37 mouse cellular contexts compared by ENCODE assay signal in the genomic region with DNA sequence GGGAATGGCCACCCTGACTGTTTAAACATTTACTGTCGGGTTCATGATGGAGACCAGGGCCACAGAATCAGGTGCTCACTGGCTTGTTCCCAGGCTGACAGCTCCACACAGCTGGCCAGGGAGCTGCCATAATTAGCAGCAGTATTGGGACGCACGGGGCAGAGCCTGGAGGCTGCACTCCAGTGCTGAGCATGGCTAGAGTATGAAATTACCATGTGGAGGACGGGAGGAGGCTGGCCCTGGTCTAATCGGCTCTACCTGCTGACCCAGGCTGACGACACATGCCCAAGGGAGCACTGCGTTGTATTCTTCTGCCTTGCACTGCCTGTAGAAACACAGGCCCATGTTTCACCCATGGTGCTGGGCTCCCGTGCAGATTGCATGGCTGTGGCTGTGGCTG. TPM values are rescaled to one million over a fixed set of nuclear protein-coding genes. Genes with fewer than 3 reads are reported as not detected.
"Had no signal": no experiment of that assay in that cellular context is flagged by ENCODE, and none has a peak within 500 bp of the region (broad histone marks: within the 10 kb centered on the region; RNA-seq: fewer than 3 reads in every experiment).

No protein-coding gene starts in this region.

- H3K4me3 ChIP-seq: heart, embryonic 10.5 days; heart, embryonic 12.5 days; heart, embryonic 13.5 days; heart, embryonic 15.5 days; hindbrain, embryonic 10.5 days; hindbrain, embryonic 12.5 days; hindbrain, embryonic 13.5 days; hindbrain, embryonic 15.5 days; intestine, embryonic 15.5 days; kidney, embryonic 15.5 days; layer of hippocampus, adult 2 months had no signal

- H3K27ac ChIP-seq: heart, embryonic 10.5 days; heart, embryonic 13.5 days; heart, embryonic 15.5 days; hindbrain, embryonic 10.5 days; hindbrain, embryonic 12.5 days; hindbrain, embryonic 13.5 days; hindbrain, embryonic 14.5 days; hindbrain, embryonic 15.5 days; hindbrain, postnatal 0 days; intestine, embryonic 15.5 days; kidney, embryonic 15.5 days; kidney, postnatal 0 days; layer of hippocampus, adult 2 months had no signal

- H3K4me1 ChIP-seq: heart, embryonic 12.5 days; heart, embryonic 13.5 days; heart, embryonic 15.5 days had no signal

- DNase-seq: heart, postnatal 10 days; heart, postnatal 14 days; heart, postnatal 36 days; kidney, adult 11 months; kidney, adult 18-20 months; kidney, adult 2 months; kidney, adult 8-10 months; kidney, adult 9 months; kidney, postnatal 10 days; kidney, postnatal 14 days; kidney, postnatal 25 days; kidney, postnatal 36 days; kidney, postnatal 4 days; layer of hippocampus, adult 9-11 months; layer of hippocampus, postnatal 36 days had no signal

- H3K36me3 ChIP-seq: heart, embryonic 10.5 days; heart, embryonic 12.5 days; heart, embryonic 13.5 days; heart, embryonic 15.5 days; hindbrain, embryonic 10.5 days; hindbrain, embryonic 12.5 days; hindbrain, embryonic 13.5 days; hindbrain, embryonic 15.5 days; intestine, embryonic 15.5 days; kidney, embryonic 15.5 days had no signal

- H3K9me3 ChIP-seq: heart, embryonic 10.5 days; heart, embryonic 12.5 days; heart, embryonic 13.5 days; heart, embryonic 15.5 days; hindbrain, embryonic 10.5 days; hindbrain, embryonic 12.5 days; hindbrain, embryonic 13.5 days; hindbrain, embryonic 15.5 days; intestine, embryonic 15.5 days; kidney, embryonic 15.5 days had no signal

- H3K27me3 ChIP-seq: hindbrain, embryonic 13.5 days; hindbrain, embryonic 15.5 days had no signal

- H3K9ac ChIP-seq: heart, embryonic 12.5 days; heart, embryonic 13.5 days; heart, embryonic 15.5 days; hindbrain, embryonic 12.5 days; hindbrain, embryonic 13.5 days; hindbrain, embryonic 14.5 days; hindbrain, embryonic 15.5 days; intestine, embryonic 15.5 days; kidney, embryonic 15.5 days had no signal

- ATAC-seq: hindbrain, embryonic 16.5 days; hindbrain, postnatal 0 days; inflammation-experienced regulatory T-cells, adult 6 months; intestine, embryonic 15.5 days; intestine, embryonic 16.5 days; intestine, postnatal 0 days had no signal

- H3K4me2 ChIP-seq: heart, embryonic 11.5 days; heart, embryonic 12.5 days; heart, embryonic 13.5 days; heart, embryonic 15.5 days; hindbrain, embryonic 12.5 days; hindbrain, embryonic 13.5 days; hindbrain, embryonic 14.5 days; hindbrain, embryonic 15.5 days; intestine, embryonic 15.5 days; kidney, embryonic 15.5 days had no signal

RNA-seq across cellular contexts. Expression of a gene that starts 6.5 kb away (rescaled TPM):
- total RNA-seq: hematopoietic stem cell, adult 5-6 weeks had no signal
- polyA plus RNA-seq: heart, embryonic 14.5 days; heart, postnatal 0 days; inflammation-experienced regulatory T-cells, adult 6 months had no signal
